Mouse (Mus musculus) MEL (cell line): ENCODE measurements around the gene Wsb2. TPM values are rescaled to one million over a fixed set of nuclear protein-coding genes. Genes with fewer than 3 reads are reported as not detected.

Source experiments
- DNase-seq: peaks from one replicate; pipeline ENCODE4 v3.0.0; 2011; ENCODE audit warnings: low read depth, low spot score
- H3K27ac ChIP-seq: 2 replicates; pipeline ENCODE4 v1.5.1; 2012; ENCODE audit warnings: low read depth, mild to moderate bottlenecking, control low read depth, low read length, moderate library complexity; ENCODE audit not compliant: control insufficient read depth
- H3K27me3 ChIP-seq, 2 experiments: fragments of 150-350 bp in 1 of 2; sonication (generic) in 1 of 2; 2 replicates each; pipeline ENCODE4 v1.6.1; 2012; ENCODE audit warnings: low read length in 2 of 2, mild to moderate bottlenecking in 2 of 2, improper control_type of control experiment in 1 of 2, moderate library complexity in 1 of 2; ENCODE audit not compliant: insufficient read depth in 2 of 2, control insufficient read depth in 1 of 2
- H3K36me3 ChIP-seq, 2 experiments: 2 replicates each; pipeline ENCODE4 v1.6.1; 2012 to 2014; ENCODE audit warnings: low read length in 2 of 2, improper control_type of control experiment in 1 of 2, inconsistent platforms in 1 of 2, mild to moderate bottlenecking in 1 of 2; ENCODE audit not compliant: insufficient read depth in 2 of 2, control insufficient read depth in 1 of 2
- H3K4me1 ChIP-seq, 2 experiments: fragments of 150-350 bp in 1 of 2; sonication (generic) in 1 of 2; 2 replicates each; pipeline ENCODE4 v1.6.1; 2012; ENCODE audit warnings: low read length in 2 of 2, improper control_type of control experiment in 1 of 2, mild to moderate bottlenecking in 1 of 2; ENCODE audit not compliant: insufficient read depth in 2 of 2, control insufficient read depth in 1 of 2
- H3K4me3 ChIP-seq, 2 experiments: fragments of 150-350 bp in 1 of 2; sonication (generic) in 1 of 2; 2 replicates each; pipeline ENCODE4 v1.5.1; 2012; ENCODE audit warnings: low read depth in 2 of 2, low read length in 2 of 2, mild to moderate bottlenecking in 2 of 2, moderate library complexity in 2 of 2, control low read depth in 1 of 2, improper control_type of control experiment in 1 of 2; ENCODE audit not compliant: control insufficient read depth in 1 of 2, insufficient read depth in 1 of 2
- H3K79me2 ChIP-seq: 2 replicates; pipeline ENCODE4 v1.6.1; 2012; ENCODE audit warnings: mild to moderate bottlenecking, low read length, moderate library complexity; ENCODE audit not compliant: control insufficient read depth, poor library complexity, insufficient read depth
- H3K9ac ChIP-seq: 2 replicates; pipeline ENCODE4 v1.6.1; 2012; ENCODE audit warnings: low read depth, mild to moderate bottlenecking, control low read depth, low read length, moderate library complexity; ENCODE audit not compliant: control insufficient read depth, poor library complexity, severe bottlenecking
- H3K9me3 ChIP-seq: fragments of 150-350 bp; sonication (generic); replicated peaks from 2 replicates; pipeline ENCODE4 v1.6.1; 2012; ENCODE audit warnings: mild to moderate bottlenecking, low read length, improper control_type of control experiment, moderate library complexity; ENCODE audit not compliant: insufficient read depth
- CHD1 ChIP-seq: IDR thresholded peaks from 2 replicates; pipeline ENCODE4 v1.6.1; 2012; ENCODE audit warnings: low read depth, mild to moderate bottlenecking, inconsistent platforms, low read length, improper control_type of control experiment
- CHD2 ChIP-seq: IDR thresholded peaks from 2 replicates; pipeline ENCODE4 v1.6.1; 2011; ENCODE audit warnings: low read length, improper control_type of control experiment
- E2F4 ChIP-seq: IDR thresholded peaks from 2 replicates; pipeline ENCODE4 v1.6.1; 2011; ENCODE audit warnings: low read depth, low read length, improper control_type of control experiment, borderline replicate concordance
- ELF1 ChIP-seq: IDR thresholded peaks from 2 replicates; pipeline ENCODE4 v1.6.1; 2014; ENCODE audit warnings: low read depth, mild to moderate bottlenecking, inconsistent platforms, low read length, improper control_type of control experiment, moderate library complexity
- ETS1 ChIP-seq: IDR thresholded peaks from 2 replicates; pipeline ENCODE4 v1.6.1; 2012; ENCODE audit warnings: low read depth, mild to moderate bottlenecking, inconsistent platforms, low read length, improper control_type of control experiment, moderate library complexity
- GATA1 ChIP-seq: IDR thresholded peaks from 2 replicates; pipeline ENCODE4 v1.6.1; 2011; ENCODE audit warnings: low read depth, low read length, improper control_type of control experiment
- HCFC1 ChIP-seq: IDR thresholded peaks from 2 replicates; pipeline ENCODE4 v1.6.1; 2012; ENCODE audit warnings: low read depth, mild to moderate bottlenecking, inconsistent platforms, low read length, improper control_type of control experiment, moderate library complexity
- MAZ ChIP-seq: IDR thresholded peaks from 2 replicates; pipeline ENCODE4 v1.6.1; 2012; ENCODE audit warnings: low read depth, mild to moderate bottlenecking, inconsistent platforms, low read length, improper control_type of control experiment
- MXI1 ChIP-seq: IDR thresholded peaks from 2 replicates; pipeline ENCODE4 v1.6.1; 2011; ENCODE audit warnings: mild to moderate bottlenecking, low read depth, low read length, improper control_type of control experiment
- MYB ChIP-seq: IDR thresholded peaks from 2 replicates; pipeline ENCODE4 v1.6.1; 2011; ENCODE audit warnings: mild to moderate bottlenecking, low read depth, low read length, improper control_type of control experiment
- NELFE ChIP-seq: IDR thresholded peaks from 2 replicates; pipeline ENCODE4 v1.6.1; 2011; ENCODE audit warnings: low read depth, low read length, improper control_type of control experiment
- POLR2A ChIP-seq, 2 experiments: IDR thresholded peaks; 2 replicates each; pipeline ENCODE4 v1.6.1; 2011 to 2012; ENCODE audit warnings: low read length in 2 of 2, mild to moderate bottlenecking in 2 of 2, control low read depth in 1 of 2, improper control_type of control experiment in 1 of 2, low read depth in 1 of 2, moderate library complexity in 1 of 2; ENCODE audit not compliant: control insufficient read depth in 1 of 2, insufficient read depth in 1 of 2, poor library complexity in 1 of 2
- SIN3A ChIP-seq: IDR thresholded peaks from 2 replicates; pipeline ENCODE4 v1.6.1; 2012; ENCODE audit warnings: low read length, improper control_type of control experiment, inconsistent platforms
- TBP ChIP-seq: IDR thresholded peaks from 2 replicates; pipeline ENCODE4 v1.8.0; 2011; ENCODE audit warnings: low read depth, low read length, improper control_type of control experiment
- TCF12 ChIP-seq: IDR thresholded peaks from 2 replicates; pipeline ENCODE4 v1.6.1; 2014; ENCODE audit warnings: low read depth, mild to moderate bottlenecking, inconsistent platforms, low read length, improper control_type of control experiment, moderate library complexity
- ZC3H11A ChIP-seq: IDR thresholded peaks from 2 replicates; pipeline ENCODE4 v1.6.1; 2012; ENCODE audit warnings: low read depth, mild to moderate bottlenecking, inconsistent platforms, low read length, improper control_type of control experiment
- ZKSCAN1 ChIP-seq: IDR thresholded peaks from 2 replicates; pipeline ENCODE4 v1.6.1; 2012; ENCODE audit warnings: low read depth, mild to moderate bottlenecking, inconsistent platforms, low read length, improper control_type of control experiment, moderate library complexity
- ZMIZ1 ChIP-seq: IDR thresholded peaks from 2 replicates; pipeline ENCODE4 v1.6.1; 2012; ENCODE audit warnings: low read depth, mild to moderate bottlenecking, inconsistent platforms, low read length, improper control_type of control experiment, moderate library complexity
- polyA plus RNA-seq, 2 experiments: library from polyadenylated mRNA; stranded (reverse) in 1 of 2; unstranded in 1 of 2; fragments of >175 nt in 1 of 2; fragments of >200 nt in 1 of 2; gene quantifications; 2 replicates each; pipeline versions ENCODE4 v1.2.1 to v1.2.4; 2012; ENCODE audit warnings: low replicate concordance in 2 of 2, low read depth in 1 of 2; ENCODE audit not compliant: insufficient read length in 2 of 2, insufficient read depth in 1 of 2, missing spikeins in 1 of 2
- total RNA-seq: library from RNA; depleted of rRNA; stranded (reverse); fragments of 300-350 nt; gene quantifications from 2 replicates; pipeline ENCODE4 v1.2.3, GENCODE M21; 2012

The Wsb2 gene
- total and polyA plus RNA-seq, 3 experiments: 32.9 to 56.9 TPM; not detected in 1

DNA sequence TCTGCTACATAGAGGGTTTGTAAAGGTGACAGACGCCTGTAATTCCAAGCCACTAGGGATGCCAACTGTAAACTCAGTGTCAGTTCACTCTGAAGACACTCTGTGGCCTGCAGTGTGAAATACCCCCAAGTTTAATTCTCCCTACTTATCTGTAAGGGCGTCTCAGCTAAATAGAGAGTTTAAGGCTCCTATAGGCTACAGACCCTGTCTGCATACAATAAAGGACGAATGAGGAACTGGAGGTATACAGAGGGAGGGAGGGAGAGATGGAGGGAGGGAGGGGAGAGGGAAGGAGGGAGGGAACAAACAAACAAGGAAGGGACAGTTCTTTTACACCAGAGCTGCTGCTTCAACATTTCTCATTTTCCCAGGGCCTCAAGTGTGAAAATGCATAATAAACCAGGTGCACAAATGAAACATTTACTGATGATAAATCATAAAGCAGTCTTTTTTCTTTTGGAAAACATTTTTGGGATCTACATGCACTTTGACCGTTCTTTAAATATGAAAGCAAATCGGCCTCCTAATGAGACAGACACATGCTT lies 11.6 kb upstream of the Wsb2 start:
- Histone ChIP-seq H3K9me3 (no peaks in the 10 kb centered on the region), H3K27ac (peak overlapping the region; percentile 9; the same call in 1 of the 2 replicates), H3K79me2 (no peaks in the 10 kb centered on the region), H3K4me1 (peaks cover 2 to 5% of the 10 kb centered on the region in 2 experiments; a peak in 3 of 4 replicates), H3K36me3 (peaks cover 0 to 5% of the 10 kb centered on the region in 2 experiments; a peak in 1 of 4 replicates), H3K4me3 (no peak overlapping the region), H3K27me3 (no peaks in the 10 kb centered on the region), H3K9ac (peak overlapping the region; percentile 6; the same call in 1 of the 2 replicates)
- TF ChIP-seq ZC3H11A: no peak
- TF ChIP-seq POLR2A (IDR thresholded peaks at IDR 0.05; ENCODE audit: control insufficient read depth in 1 of 2, insufficient read depth in 1 of 2, low read depth in 1 of 2, low read length in 2 of 2, poor library complexity in 1 of 2): peak in 1 of 2 experiments; percentile 33; a peak in 1 of 4 replicates
- peak; percentile 23; the same call in 1 of the 2 replicates for TF ChIP-seq CHD2
- TF ChIP-seq MXI1: peak; percentile 34; the same call in 1 of the 2 replicates
- TF ChIP-seq GATA1: peak; percentile 79
- TF ChIP-seq TCF12: 0 out of 2 replicates have a peak, but pooled peaks have one; percentile 9
- TF ChIP-seq CHD1: no peak
- peak; percentile 63 for TF ChIP-seq HCFC1
- TF ChIP-seq ELF1: peak; percentile 59; the same call in 1 of the 2 replicates
- peak; percentile 64 for TF ChIP-seq TBP
- TF ChIP-seq E2F4: no peak
- peak; percentile 94 for TF ChIP-seq MAZ
- TF ChIP-seq NELFE: peak; percentile 60
- TF ChIP-seq ZKSCAN1: no peak
- TF ChIP-seq MYB: no peak
- TF ChIP-seq ZMIZ1: no peak
- TF ChIP-seq, all 39 proteins: peak for 10
- DNase-seq: peak; percentile 87

GRCm38 (mm10) chr5:117346281-117346680 lies 10.8 kb upstream of the Wsb2 start:
- no peak for DNase-seq
- no peaks in the 10 kb centered on the region for H3K9me3 ChIP-seq
- no peak overlapping the region for H3K4me3 ChIP-seq
- no peak overlapping the region for H3K27ac ChIP-seq
- peaks cover 2 to 5% of the 10 kb centered on the region in 2 experiments; a peak in 3 of 4 replicates for H3K4me1 ChIP-seq
- no peak overlapping the region for H3K9ac ChIP-seq
- H3K36me3 ChIP-seq: peaks cover 0 to 5% of the 10 kb centered on the region in 2 experiments; a peak in 1 of 4 replicates
- no peaks in the 10 kb centered on the region for H3K79me2 ChIP-seq
- H3K27me3 ChIP-seq: no peaks in the 10 kb centered on the region
- no peak for TF ChIP-seq SIN3A
- TF ChIP-seq TCF12: no peak
- TF ChIP-seq ETS1: no peak
- TF ChIP-seq, all 39 proteins: peak for 0
